ENCODE assay signal across 22 mouse cellular contexts in the genomic region with DNA sequence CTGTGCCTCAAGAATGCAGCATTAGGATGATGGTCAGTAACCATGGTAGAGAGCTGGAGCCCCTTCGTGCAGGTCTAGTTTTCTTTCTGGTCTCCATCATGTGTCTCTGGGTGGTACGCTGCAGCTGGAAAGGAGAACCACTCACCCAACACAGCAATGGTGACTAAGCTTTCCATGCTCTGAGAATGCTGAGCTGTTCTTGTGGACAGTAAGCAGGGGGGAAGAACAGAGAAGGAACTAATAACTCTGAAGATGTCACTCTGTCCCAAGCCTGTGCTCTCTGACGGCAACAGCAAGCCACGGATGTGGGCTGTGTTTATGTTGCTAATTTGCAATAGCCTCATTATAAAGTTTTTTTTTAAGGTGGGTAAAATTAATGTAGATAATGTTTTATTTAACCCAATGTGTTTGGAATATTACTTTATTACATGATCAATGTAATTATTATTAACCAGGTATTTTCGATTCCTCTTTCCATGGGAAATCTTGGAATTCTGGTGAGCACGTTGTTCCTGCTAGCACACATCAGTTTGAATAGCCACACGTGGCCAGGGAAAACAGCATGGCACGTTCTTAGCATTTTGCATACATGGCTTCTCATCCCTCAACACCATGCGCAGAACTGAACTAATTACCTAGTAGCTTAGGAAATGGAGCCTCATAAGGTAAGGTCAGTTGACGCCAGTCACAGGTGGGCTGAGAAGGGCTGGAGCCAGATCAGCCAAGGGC.
DNase-seq lines count a peak whose midpoint lies in the region; ATAC-seq and TF ChIP-seq lines count a peak whose summit lies in the region.
"Had no signal": no experiment of that assay in that cellular context is flagged by ENCODE, and none has a peak within 500 bp of the region (broad histone marks: within the 10 kb centered on the region; RNA-seq: fewer than 3 reads in every experiment).

No protein-coding gene starts in this region.

- no peak for TF ChIP-seq CTCF in liver, postnatal 0 days (IDR thresholded peaks at IDR 0.05; ENCODE audit: low read depth)
- no peak for TF ChIP-seq CTCF in bone marrow macrophage, adult 2 months (IDR thresholded peaks at IDR 0.05; ENCODE audit: low read depth, low read length)
- TF ChIP-seq CTCF in small intestine, adult 2 months (IDR thresholded peaks at IDR 0.05; ENCODE audit: extremely low read depth, insufficient read length, insufficient replicate concordance, low read depth, low read length), result no peak
- no peak for TF ChIP-seq CTCF in stomach, postnatal 0 days (IDR thresholded peaks at IDR 0.05; ENCODE audit: low read depth)

- peak; percentile 19; the same call in 1 of the 2 replicates for ATAC-seq in liver, postnatal 0 days
- ATAC-seq in liver, embryonic 11.5 days (replicated peaks; ENCODE audit: low FRiP score), result no peak
- ATAC-seq in stomach, postnatal 0 days (ENCODE audit: low FRiP score, low TSS enrichment), result no peak

- no peak for DNase-seq in liver, postnatal 0 days
- no peak for DNase-seq in liver, embryonic 11.5 days (ENCODE audit: low spot score)
- peak; percentile 58 for DNase-seq in induced T-regulatory cell, adult 2 months (ENCODE audit: low read depth)
- DNase-seq in right cerebral cortex, postnatal 25 days, result no peak
- no peak for DNase-seq in stomach, postnatal 0 days (ENCODE audit: low spot score)
- DNase-seq: adrenal gland, postnatal 10 days; cerebellum, adult 18-20 months; gastrocnemius, adult 2 months; kidney, adult 2 months; kidney, postnatal 14 days; right cerebral cortex, adult 18-20 months; spleen, adult 18-20 months; thymus, postnatal 14 days had no signal

- H3K4me2 ChIP-seq in liver, postnatal 0 days (ENCODE audit: low read depth, low read length), result no peak overlapping the region
- no peak overlapping the region for H3K4me2 ChIP-seq in liver, embryonic 11.5 days
- H3K4me2 ChIP-seq in stomach, postnatal 0 days (replicated peaks; ENCODE audit: low read depth), result no peak overlapping the region
- H3K4me2 ChIP-seq: embryonic facial prominence, embryonic 15.5 days; heart, embryonic 15.5 days had no signal

- H3K9me3 ChIP-seq in liver, postnatal 0 days (ENCODE audit: low read length), result no peaks in the 10 kb centered on the region
- no peaks in the 10 kb centered on the region for H3K9me3 ChIP-seq in liver, embryonic 11.5 days (ENCODE audit: control insufficient read depth, low read length)
- no peaks in the 10 kb centered on the region for H3K9me3 ChIP-seq in stomach, postnatal 0 days (ENCODE audit: control insufficient read depth, low read length)
- H3K9me3 ChIP-seq: embryonic facial prominence, embryonic 15.5 days; G1E; heart, embryonic 15.5 days; hindbrain, embryonic 10.5 days had no signal

- no peak overlapping the region for H3K9ac ChIP-seq in liver, postnatal 0 days (replicated peaks)
- H3K9ac ChIP-seq in liver, embryonic 11.5 days (ENCODE audit: low read depth, low read length), result no peak overlapping the region
- H3K9ac ChIP-seq in stomach, postnatal 0 days (ENCODE audit: low read length), result no peak overlapping the region
- H3K9ac ChIP-seq: embryonic facial prominence, embryonic 15.5 days; heart, embryonic 15.5 days; liver, embryonic 14.5 days had no signal

- 0 out of 2 replicates have a peak, but pooled peaks have one; percentile 20 for TF ChIP-seq EP300 in liver, postnatal 0 days (IDR thresholded peaks at IDR 0.05; ENCODE audit: low read depth)
- TF ChIP-seq EP300 in stomach, postnatal 0 days (optimal IDR thresholded peaks at IDR 0.05), result no peak

- no peaks in the 10 kb centered on the region for H3K36me3 ChIP-seq in liver, postnatal 0 days (replicated peaks; ENCODE audit: insufficient read depth, low read length)
- no peaks in the 10 kb centered on the region for H3K36me3 ChIP-seq in liver, embryonic 11.5 days (ENCODE audit: control insufficient read depth, insufficient read depth, low read length)
- no peaks in the 10 kb centered on the region for H3K36me3 ChIP-seq in small intestine, adult 2 months (ENCODE audit: control insufficient read depth, insufficient read depth, low read length)
- H3K36me3 ChIP-seq in stomach, postnatal 0 days (ENCODE audit: control insufficient read depth, insufficient read depth, low read length), result no peaks in the 10 kb centered on the region
- H3K36me3 ChIP-seq: embryonic facial prominence, embryonic 15.5 days; G1E; heart, embryonic 15.5 days had no signal

- H3K4me3 ChIP-seq in liver, postnatal 0 days (ENCODE audit: low read depth, low read length), result no peak overlapping the region
- H3K4me3 ChIP-seq in liver, embryonic 11.5 days (ENCODE audit: low read depth, low read length), result no peak overlapping the region
- no peak overlapping the region for H3K4me3 ChIP-seq in bone marrow macrophage, adult 2 months (ENCODE audit: insufficient read depth, low read length)
- H3K4me3 ChIP-seq in small intestine, adult 2 months (ENCODE audit: low read depth, low read length), result no peak overlapping the region
- H3K4me3 ChIP-seq in stomach, postnatal 0 days (ENCODE audit: low read depth, low read length), result no peak overlapping the region
- H3K4me3 ChIP-seq: embryonic facial prominence, embryonic 15.5 days; gastrocnemius, adult 2 months; heart, embryonic 15.5 days; hindbrain, embryonic 10.5 days; left cerebral cortex, adult 2 months had no signal

- H3K27ac ChIP-seq in liver, postnatal 0 days (ENCODE audit: low read depth), result peak overlapping the region; percentile 49; the same call in 1 of the 2 replicates
- no peak overlapping the region for H3K27ac ChIP-seq in liver, embryonic 11.5 days (ENCODE audit: low read depth, low read length)
- H3K27ac ChIP-seq in bone marrow macrophage, adult 2 months (ENCODE audit: insufficient read depth, low read depth, low read length), result peak overlapping the region; percentile 83
- 0 out of 2 replicates have a peak overlapping the region, but pooled peaks have one; percentile 32 for H3K27ac ChIP-seq in small intestine, adult 2 months (ENCODE audit: insufficient read depth, low read depth, low read length)
- H3K27ac ChIP-seq in stomach, postnatal 0 days (replicated peaks), result no peak overlapping the region
- H3K27ac ChIP-seq: embryonic facial prominence, embryonic 15.5 days; heart, embryonic 15.5 days; hindbrain, embryonic 10.5 days; hindbrain, postnatal 0 days; left cerebral cortex, adult 2 months; liver, embryonic 14.5 days had no signal

- no peak for TF ChIP-seq POLR2A in bone marrow macrophage, adult 2 months (IDR thresholded peaks at IDR 0.05; ENCODE audit: borderline replicate concordance, low read depth, low read length)
- no peak for TF ChIP-seq POLR2A in small intestine, adult 2 months (IDR thresholded peaks at IDR 0.05; ENCODE audit: low read depth, low read length)

- WGBS in liver, postnatal 0 days (ENCODE audit: insufficient replicate concordance), result 68% methylated on average over 10 of the region's 10 CpGs
- 76% methylated on average over 10 of the region's 10 CpGs for WGBS in liver, embryonic 11.5 days
- 86% methylated on average over 10 of the region's 10 CpGs for WGBS in small intestine, adult 2 months
- WGBS in stomach, postnatal 0 days, result 91% methylated on average over 10 of the region's 10 CpGs

- peaks cover 13% of the 10 kb centered on the region for H3K4me1 ChIP-seq in liver, postnatal 0 days (ENCODE audit: insufficient read depth)
- 0 out of 2 replicates have a peak, but pooled peaks cover 4% of the 10 kb centered on the region for H3K4me1 ChIP-seq in liver, embryonic 11.5 days (replicated peaks; ENCODE audit: control insufficient read depth, insufficient read depth, low read length)
- H3K4me1 ChIP-seq in bone marrow macrophage, adult 2 months (ENCODE audit: control insufficient read depth, insufficient read depth, low read length), result peaks cover 61% of the 10 kb centered on the region
- no peaks in the 10 kb centered on the region for H3K4me1 ChIP-seq in small intestine, adult 2 months (ENCODE audit: control insufficient read depth, insufficient read depth, insufficient read length, low read length)
- no peaks in the 10 kb centered on the region for H3K4me1 ChIP-seq in stomach, postnatal 0 days (replicated peaks; ENCODE audit: control insufficient read depth, insufficient read depth)

- no peaks in the 10 kb centered on the region for H3K27me3 ChIP-seq in liver, postnatal 0 days (ENCODE audit: insufficient read depth, low read length)
- H3K27me3 ChIP-seq in liver, embryonic 11.5 days (replicated peaks; ENCODE audit: control insufficient read depth, insufficient read depth, low read length), result no peaks in the 10 kb centered on the region
- H3K27me3 ChIP-seq in small intestine, adult 2 months (ENCODE audit: control insufficient read depth, insufficient read depth, low read length), result no peaks in the 10 kb centered on the region
- H3K27me3 ChIP-seq in stomach, postnatal 0 days (ENCODE audit: control insufficient read depth, insufficient read depth, low read length), result no peaks in the 10 kb centered on the region
- H3K27me3 ChIP-seq: embryonic facial prominence, embryonic 15.5 days; heart, embryonic 15.5 days had no signal

Comparison
In these comparisons a context has a peak if more than half of its experiments do, and no peak if none do; other contexts are left out.
1. H3K27ac ChIP-seq: peak in liver, postnatal 0 days (single experiment), bone marrow macrophage, adult 2 months (single experiment) and small intestine, adult 2 months (single experiment); none in liver, embryonic 11.5 days (single experiment) and stomach, postnatal 0 days (single experiment).